Mouse (Mus musculus): ENCODE data around the gene Adgrf5.

- TF ChIP-seq POLR2A (IDR thresholded peaks at IDR 0.05; ENCODE audit: insufficient read depth, low read depth, low read length) (no peak), CTCF (IDR thresholded peaks at IDR 0.05; ENCODE audit: insufficient read depth, low read depth, low read length) (no peak)
Observed at GRCm38 (mm10) chr17:43497521-43497920, 137.3 kb downstream of the Adgrf5 start.

Measured in olfactory bulb, adult 2 months (tissue).